Mouse (Mus musculus): ENCODE results near the gene Gm45213. TPM values are rescaled to one million over a fixed set of nuclear protein-coding genes. Genes with fewer than 3 reads are reported as not detected.
"Not testable (repeated sequence)": the region's sequence is repeated elsewhere in the genome, so short reads cannot be mapped to it uniquely, and the experiment has no call there.

Gm45213 gene
- total RNA-seq, 2 experiments from 2014 or later: not detected

DNA sequence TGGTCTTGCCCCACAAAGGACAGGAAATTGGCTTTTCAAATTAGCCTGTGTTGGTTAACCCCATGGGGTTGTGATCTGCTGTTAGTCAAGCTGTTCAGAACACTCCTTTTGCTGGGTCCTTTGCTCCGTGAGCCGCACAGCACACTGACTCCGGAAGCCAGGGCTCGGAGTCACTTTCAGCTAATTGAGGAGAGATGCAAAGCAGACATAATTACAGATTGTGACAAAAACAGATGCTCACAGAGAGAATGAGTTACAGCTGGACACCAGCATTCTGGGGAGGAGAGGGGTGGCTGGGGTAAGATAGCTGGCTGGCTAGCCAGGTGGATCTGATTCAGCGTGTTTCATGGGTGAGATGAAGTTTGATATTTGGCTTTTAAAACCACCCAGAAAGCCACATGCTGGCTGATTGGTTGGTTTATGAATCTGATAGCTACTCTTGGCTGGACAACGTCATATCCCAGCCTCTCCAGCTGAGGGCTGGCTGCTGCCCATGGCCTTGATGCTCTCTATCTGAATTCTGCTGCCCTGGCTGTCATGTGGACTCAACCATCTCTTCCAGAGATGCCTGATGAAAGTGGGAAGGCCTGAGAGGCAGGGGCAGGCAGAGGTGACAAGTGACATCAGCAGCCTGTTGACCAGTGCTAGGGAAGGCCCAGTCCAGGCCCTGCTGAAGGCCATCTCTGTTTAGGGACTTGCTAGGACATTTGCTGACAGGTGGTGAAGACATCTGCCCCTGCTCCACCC, 14.5 kb upstream of the Gm45213 start:
- H3K4me3 ChIP-seq: no peak overlapping the region
- intact Hi-C loops (cut with DNase I): no loop called here
- H3K27ac ChIP-seq: no peak overlapping the region
- DNase-seq (ENCODE audit: extremely low spot score in 1 of 2, low spot score in 2 of 2): no peak
- no peak for TF ChIP-seq CTCF (IDR thresholded peaks at IDR 0.05)

- Histone ChIP-seq H3K4me3 (no peak overlapping the region), H3K27ac (no peak overlapping the region)
- no peak for DNase-seq (ENCODE audit: extremely low spot score in 1 of 2, low spot score in 2 of 2)
- intact Hi-C loops (cut with DNase I): no loop called here
- no peak for TF ChIP-seq CTCF (IDR thresholded peaks at IDR 0.05)
Observed at GRCm38 (mm10) chr7:66036809-66037208, 6.6 kb upstream of the Gm45213 start.

DNA sequence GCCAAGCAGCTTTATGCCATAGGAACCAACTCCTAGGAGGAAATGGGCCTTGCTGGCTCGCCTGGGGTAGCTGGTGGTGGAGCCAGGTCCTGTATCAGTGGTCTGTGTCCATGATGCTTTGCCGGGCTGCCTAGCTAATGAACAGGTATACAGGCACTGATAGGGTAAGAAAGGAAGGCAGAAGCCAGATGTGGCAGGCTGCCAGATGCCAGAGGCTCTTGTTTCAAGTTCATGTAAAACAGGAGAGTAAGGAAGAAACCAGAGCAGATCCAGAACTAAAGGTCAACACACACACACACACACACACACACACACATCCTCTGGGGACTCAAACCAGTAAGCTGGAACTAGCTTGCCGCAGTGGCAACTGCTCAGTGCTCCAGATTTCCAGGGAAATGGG, 5.1 kb upstream of the Gm45213 start:
- no peak overlapping the region for H3K27ac ChIP-seq
- no peak for TF ChIP-seq CTCF (IDR thresholded peaks at IDR 0.05)
- no peak for DNase-seq (ENCODE audit: extremely low spot score in 1 of 2, low spot score in 2 of 2)
- no peak overlapping the region for H3K4me3 ChIP-seq
- intact Hi-C loops (cut with DNase I): no loop called here

- DNase-seq (ENCODE audit: extremely low spot score in 1 of 2, low spot score in 2 of 2): no peak
- intact Hi-C loops (cut with DNase I): no loop called here
- no peak for TF ChIP-seq CTCF (IDR thresholded peaks at IDR 0.05)
- Histone ChIP-seq H3K4me3 (no peak overlapping the region), H3K27ac (no peak overlapping the region)
Observed at GRCm38 (mm10) chr7:66038730-66039129, 4.7 kb upstream of the Gm45213 start.

DNA sequence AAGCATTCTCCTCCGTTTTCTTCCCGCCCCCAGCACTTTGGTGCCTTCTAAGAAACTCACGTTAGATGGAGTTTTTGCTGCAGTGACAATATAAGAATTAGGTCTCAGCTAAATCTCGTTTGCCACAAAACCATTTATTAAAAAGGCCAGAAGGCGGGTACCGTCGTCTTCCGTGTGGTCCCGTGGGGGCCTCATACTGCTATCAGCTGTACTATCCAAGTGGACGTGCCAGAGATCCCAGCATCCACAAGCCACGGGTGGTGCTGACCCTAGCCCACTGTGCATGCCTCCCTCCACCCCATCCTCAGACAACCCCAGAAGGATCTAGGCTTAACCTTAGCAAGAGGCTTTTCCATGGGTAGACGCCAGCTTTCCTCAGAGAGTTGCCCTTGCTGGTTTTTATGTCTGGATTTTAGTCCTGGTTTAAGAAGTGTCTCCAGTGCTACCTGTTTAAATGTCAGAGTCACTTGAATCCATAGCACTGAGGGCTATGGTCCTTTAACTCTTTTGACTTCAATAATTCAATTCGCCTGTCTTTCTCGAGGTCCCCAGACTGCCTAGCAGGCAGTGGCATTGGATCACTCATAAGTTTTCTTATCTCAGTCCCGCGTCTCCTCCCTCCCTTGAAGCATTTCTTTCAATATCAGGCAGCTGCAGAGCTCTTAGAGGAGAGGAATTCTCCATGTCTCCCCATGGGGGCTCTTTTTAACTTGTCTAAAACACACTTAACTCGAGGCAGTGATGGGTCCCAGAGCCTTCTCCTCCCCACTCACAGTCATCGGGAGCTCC, 3.2 kb upstream of the Gm45213 start:
- intact Hi-C loops (cut with DNase I): no loop called here
- TF ChIP-seq CTCF (IDR thresholded peaks at IDR 0.05): no peak
- Histone ChIP-seq H3K4me3 (no peak overlapping the region), H3K27ac (no peak overlapping the region)
- DNase-seq (ENCODE audit: extremely low spot score in 1 of 2, low spot score in 2 of 2): no peak

DNA sequence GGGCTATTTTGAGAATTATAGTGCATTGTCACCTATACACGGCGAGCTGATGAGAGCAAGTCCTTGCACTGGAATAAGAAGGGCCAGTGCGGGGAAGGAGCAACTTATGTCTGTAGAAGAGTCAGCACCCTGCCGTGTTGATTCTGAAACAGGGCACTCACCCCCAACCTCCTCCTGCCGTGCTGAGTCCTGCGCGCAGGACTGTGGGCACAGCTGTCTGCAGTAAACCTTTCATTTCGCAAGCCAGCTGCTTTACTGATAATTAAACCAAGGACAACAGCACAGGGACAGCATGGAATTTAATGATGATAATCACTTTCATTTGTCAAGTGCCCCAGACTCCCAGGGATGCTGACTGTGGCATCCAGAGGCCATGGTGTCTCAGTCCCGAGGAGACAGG, 1.2 kb downstream of the Gm45213 start:
- no peak overlapping the region for H3K4me3 ChIP-seq
- no peak for DNase-seq (ENCODE audit: extremely low spot score in 1 of 2, low spot score in 2 of 2)
- H3K27ac ChIP-seq: no peak overlapping the region
- TF ChIP-seq CTCF (IDR thresholded peaks at IDR 0.05): no peak
- intact Hi-C loops (cut with DNase I): no loop called here

- no peak for DNase-seq (ENCODE audit: extremely low spot score in 1 of 2, low spot score in 2 of 2)
- Histone ChIP-seq H3K27ac (no peak overlapping the region), H3K4me3 (no peak overlapping the region)
- intact Hi-C loops (cut with DNase I): no loop called here
- no peak for TF ChIP-seq CTCF (IDR thresholded peaks at IDR 0.05)
Observed at GRCm38 (mm10) chr7:66046921-66047918, 3.8 kb downstream of the Gm45213 start.

DNA sequence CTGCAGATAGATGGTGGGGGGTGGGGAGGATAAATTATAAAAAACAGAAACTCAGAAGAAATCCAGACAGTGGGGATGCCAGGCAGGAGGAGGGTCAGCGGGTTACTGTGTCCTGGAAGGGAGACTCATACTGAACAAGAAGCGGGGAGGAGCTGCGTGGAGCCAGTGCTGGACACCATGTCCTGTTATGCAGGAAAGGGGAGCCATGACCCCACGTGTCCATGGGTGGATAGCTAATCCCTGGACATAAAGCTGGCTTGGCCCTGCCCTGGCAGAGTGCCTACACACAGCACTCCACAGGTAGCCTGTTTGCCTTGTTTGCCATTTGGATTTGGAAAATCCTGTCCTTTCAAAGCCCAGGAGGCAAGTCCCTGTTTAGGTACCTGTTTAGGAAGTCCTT, 4.6 kb downstream of the Gm45213 start:
- intact Hi-C loops (cut with DNase I): no loop called here
- DNase-seq (ENCODE audit: extremely low spot score in 1 of 2, low spot score in 2 of 2): no peak
- Histone ChIP-seq H3K4me3 (no peak overlapping the region), H3K27ac (no peak overlapping the region)
- no peak for TF ChIP-seq CTCF (IDR thresholded peaks at IDR 0.05)

- H3K27ac ChIP-seq: no peak overlapping the region
- DNase-seq (ENCODE audit: extremely low spot score in 1 of 2, low spot score in 2 of 2): no peak
- H3K4me3 ChIP-seq: no peak overlapping the region
- intact Hi-C loops (cut with DNase I): no loop called here
- TF ChIP-seq CTCF (IDR thresholded peaks at IDR 0.05): no peak
Observed at GRCm38 (mm10) chr7:66048446-66049230, 5.2 kb downstream of the Gm45213 start.

DNA sequence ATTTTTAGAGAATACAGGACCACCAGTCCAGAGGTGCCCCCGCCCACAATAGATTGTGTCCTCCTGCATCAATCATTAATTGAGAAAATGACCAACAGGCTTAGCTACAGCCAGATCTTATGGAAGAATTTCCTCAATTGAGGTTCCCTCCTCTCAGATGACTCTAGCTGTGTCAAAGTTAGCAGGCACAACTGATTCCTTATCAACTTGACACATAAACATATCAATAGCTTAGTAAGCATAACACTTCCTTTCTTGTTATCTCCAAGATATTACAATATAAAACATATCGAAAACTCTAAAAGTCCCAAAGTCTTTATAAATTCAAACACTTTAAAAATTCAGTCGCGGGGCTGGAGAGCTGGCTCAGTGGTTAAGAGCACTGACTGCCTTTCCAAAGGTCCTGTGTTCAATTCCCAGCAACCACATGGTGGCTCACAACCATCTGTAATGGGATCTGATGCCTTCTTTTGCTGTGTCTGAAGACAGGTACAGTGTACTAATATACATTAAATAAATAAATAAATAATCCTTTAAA, 10.6 kb downstream of the Gm45213 start:
- no peak for DNase-seq (ENCODE audit: extremely low spot score in 1 of 2, low spot score in 2 of 2)
- TF ChIP-seq CTCF (IDR thresholded peaks at IDR 0.05): no peak
- Histone ChIP-seq H3K4me3 (no peak overlapping the region), H3K27ac (no peak overlapping the region)
- intact Hi-C loops (cut with DNase I): no loop called here

GRCm38 (mm10) chr7:66055356-66055755, 12.0 kb downstream of the Gm45213 start:
- intact Hi-C loops (cut with DNase I): loop anchor here (1.0 to 5.0 kb wide), 2 partner anchors 323 to 351 kb away; no protein-coding TSS in a partner anchor

More at GRCm38 (mm10) chr7:66055356-66055755, 12.0 kb downstream of the Gm45213 start:
- DNase-seq (ENCODE audit: extremely low spot score in 1 of 2, low spot score in 2 of 2); H3K4me3 ChIP-seq; H3K27ac ChIP-seq: not testable (repeated sequence)
- peak; percentile 83 for TF ChIP-seq CTCF (IDR thresholded peaks at IDR 0.05)

Data from left cerebral cortex, adult 2 months (tissue).